Mouse (Mus musculus): ENCODE measurements around the gene Olfr382.
"Not testable (repeated sequence)": the region's sequence is repeated elsewhere in the genome, so short reads cannot be mapped to it uniquely, and the experiment has no call there.

The Olfr382 gene

DNA sequence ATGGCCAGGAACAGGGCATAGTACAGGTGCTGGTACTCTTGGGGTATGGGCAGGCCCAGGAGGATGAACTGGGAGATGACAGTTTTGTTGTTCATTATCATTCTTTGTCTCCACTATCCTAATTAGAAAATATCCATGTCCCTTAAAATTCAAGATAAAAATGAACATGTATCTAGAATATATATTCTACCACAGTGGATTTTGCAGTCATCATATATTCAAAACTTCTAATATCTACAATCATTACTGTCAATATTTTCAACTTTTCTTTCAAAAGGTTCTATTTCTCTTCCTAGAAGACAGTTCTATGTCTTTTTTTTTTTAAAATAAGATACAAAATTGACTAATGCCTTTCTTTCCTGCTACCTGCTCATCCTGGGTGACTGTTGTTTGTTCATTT lies at the start of gene Olfr382:
Gene Olfr382 (minus strand): TSS at position 101 of the 400 bp plus-strand sequence.
- DNase-seq (ENCODE audit: low spot score in 2 of 2), result no peak

GRCm38 (mm10) chr11:73528971-73529370 lies 12.0 kb upstream of the Olfr382 start:
- not testable (repeated sequence) for DNase-seq (ENCODE audit: low spot score in 2 of 2)

DNA sequence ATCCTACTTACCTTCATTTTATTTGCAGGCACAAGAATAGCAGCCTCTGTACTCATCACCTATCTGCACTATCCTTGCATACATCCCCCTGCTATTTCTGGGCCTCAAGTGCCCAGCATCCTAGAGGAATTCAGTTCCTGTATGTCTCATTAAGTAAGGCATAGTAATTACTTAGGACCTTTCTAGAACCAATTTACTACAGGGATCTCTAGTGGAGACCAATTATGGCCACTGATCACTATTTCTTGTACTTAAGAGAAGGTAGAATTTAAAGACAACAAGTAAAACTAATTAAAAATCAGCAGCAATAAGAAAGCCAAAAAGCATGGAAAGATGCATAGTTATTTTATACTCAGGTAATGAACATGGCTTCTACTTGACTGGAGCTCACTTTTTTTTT lies 25.5 kb downstream of the Olfr382 start, which contains the start of gene Olfr381:
Gene Olfr381 (minus strand): TSS at position 101 of the 400 bp plus-strand sequence.
- no peak for DNase-seq (ENCODE audit: low spot score in 2 of 2)
